Mouse (Mus musculus) gastrocnemius, postnatal 10 days (tissue): ENCODE measurements around the gene Olfr692. TPM values are rescaled to one million over a fixed set of nuclear protein-coding genes. Genes with fewer than 3 reads are reported as not detected.
"Not testable (repeated sequence)": the region's sequence is repeated elsewhere in the genome, so short reads cannot be mapped to it uniquely, and the experiment has no call there.

Experiments used
- DNase-seq: peaks from one replicate; pipeline ENCODE4 v3.0.0; 2021; ENCODE audit warnings: mixed read lengths
- long read RNA-seq, 2 experiments: library from polyadenylated mRNA; stranded (forward); transcript quantifications; one replicate each; pipeline ENCODE4 v2.0.0; 2021
- total RNA-seq, 2 experiments: library from RNA; stranded (reverse); gene quantifications; 2 replicates each; pipeline ENCODE4 v1.2.3; 2021

Olfr692 gene
- total RNA-seq = not detected
- long read RNA-seq, experiment 1 = 0 reads
- long read RNA-seq, experiment 2 = 0 reads

- no peak for DNase-seq
Measured at GRCm38 (mm10) chr7:105367930-105368329, at the start of gene Olfr692. Gene Olfr692, plus strand, starts transcription at chr7:105368230.

- no peak for DNase-seq
Measured at GRCm38 (mm10) chr7:105325302-105325701, 42.7 kb upstream of the Olfr692 start.

- no peak for DNase-seq
Measured at GRCm38 (mm10) chr7:105334004-105334403, 34.0 kb upstream of the Olfr692 start, which contains the start of gene Olfr690. Gene Olfr690, minus strand, starts transcription at chr7:105334104.

GRCm38 (mm10) chr7:105342170-105342569 lies 25.9 kb upstream of the Olfr692 start, which contains the start of gene Olfr691:
Gene Olfr691, minus strand, starts transcription at chr7:105342270.
- DNase-seq = no peak

- no peak for DNase-seq
Measured at GRCm38 (mm10) chr7:105342752-105343151, 25.3 kb upstream of the Olfr692 start.

- not testable (repeated sequence) for DNase-seq
Measured at GRCm38 (mm10) chr7:105356064-105356463, 12.0 kb upstream of the Olfr692 start.

- not testable (repeated sequence) for DNase-seq
Measured at GRCm38 (mm10) chr7:105356487-105356886, 11.5 kb upstream of the Olfr692 start.

- no peak for DNase-seq
Measured at GRCm38 (mm10) chr7:105361713-105362112, 6.3 kb upstream of the Olfr692 start.

- no peak for DNase-seq
Measured at GRCm38 (mm10) chr7:105367268-105367667, 762 bp upstream of the Olfr692 start.

GRCm38 (mm10) chr7:105368521-105368920 lies 491 bp downstream of the Olfr692 start:
- DNase-seq = no peak

- no peak for DNase-seq
Measured at GRCm38 (mm10) chr7:105372912-105373311, 4.9 kb downstream of the Olfr692 start.

GRCm38 (mm10) chr7:105373509-105373908 lies 5.5 kb downstream of the Olfr692 start:
- no peak for DNase-seq

- no peak for DNase-seq
Measured at GRCm38 (mm10) chr7:105373976-105374375, 5.9 kb downstream of the Olfr692 start.

GRCm38 (mm10) chr7:105374866-105375265 lies 6.8 kb downstream of the Olfr692 start, which contains the start of gene Gm5901:
Gene Gm5901, plus strand, starts transcription at chr7:105375038.
- no peak for DNase-seq

- DNase-seq = no peak
Measured at GRCm38 (mm10) chr7:105380329-105380728, 12.3 kb downstream of the Olfr692 start.

- DNase-seq = no peak
Measured at GRCm38 (mm10) chr7:105387696-105388095, 19.7 kb downstream of the Olfr692 start.

- no peak for DNase-seq
Measured at GRCm38 (mm10) chr7:105390236-105390635, 22.2 kb downstream of the Olfr692 start.

- no peak for DNase-seq
Measured at GRCm38 (mm10) chr7:105394606-105395005, 26.6 kb downstream of the Olfr692 start.

- DNase-seq = no peak
Measured at GRCm38 (mm10) chr7:105395131-105395820, 27.2 kb downstream of the Olfr692 start.

GRCm38 (mm10) chr7:105396126-105396525 lies 28.1 kb downstream of the Olfr692 start:
- DNase-seq = no peak

- DNase-seq = no peak
Measured at GRCm38 (mm10) chr7:105399058-105399934, 31.3 kb downstream of the Olfr692 start.

GRCm38 (mm10) chr7:105399935-105400624 lies 32.0 kb downstream of the Olfr692 start, which contains the start of gene Fam160a2:
Gene Fam160a2, minus strand, starts transcription at chr7:105400054.
- peak; percentile 100 for DNase-seq
